Mouse (Mus musculus) frontal cortex, postnatal 25 days (tissue): ENCODE results near the gene Prss36.
"Not testable (repeated sequence)": the region's sequence is repeated elsewhere in the genome, so short reads cannot be mapped to it uniquely, and the experiment has no call there.

ENCODE experiments used
- DNase-seq, 2 experiments: peaks; one replicate each; pipeline ENCODE4 v3.0.0; 2022; ENCODE audit warnings: low spot score in 2 of 2

The Prss36 gene

DNA sequence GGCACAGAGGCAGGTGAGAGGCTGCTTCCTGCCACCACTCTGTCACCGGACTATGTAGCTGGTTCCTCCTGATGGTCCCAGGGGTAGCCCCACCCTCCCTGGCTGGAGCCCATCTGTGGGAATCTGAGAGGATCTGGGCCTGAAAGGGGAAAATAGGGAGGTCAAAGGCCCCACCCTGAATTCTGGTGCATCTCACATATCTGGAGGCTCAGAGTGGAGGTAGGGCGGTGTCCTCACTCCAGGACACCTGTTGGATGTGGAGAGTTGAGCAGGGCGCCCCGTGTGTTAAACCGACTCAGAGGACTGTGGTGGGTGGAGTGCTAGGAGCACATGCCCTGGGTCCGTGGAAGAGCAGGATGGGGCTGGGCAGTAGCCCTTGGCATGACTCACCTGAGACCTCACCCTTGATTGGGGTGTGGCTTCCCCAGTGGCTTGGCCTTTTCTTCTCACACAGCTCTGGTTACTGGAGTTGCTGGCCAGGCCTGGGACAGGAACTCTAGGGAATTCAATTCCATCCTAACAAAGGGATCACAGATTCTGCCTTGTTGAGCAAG lies at the start of gene Prss36:
Gene Prss36 (minus strand): TSS at position 256 of the 554 bp plus-strand sequence.
- DNase-seq = no peak

DNA sequence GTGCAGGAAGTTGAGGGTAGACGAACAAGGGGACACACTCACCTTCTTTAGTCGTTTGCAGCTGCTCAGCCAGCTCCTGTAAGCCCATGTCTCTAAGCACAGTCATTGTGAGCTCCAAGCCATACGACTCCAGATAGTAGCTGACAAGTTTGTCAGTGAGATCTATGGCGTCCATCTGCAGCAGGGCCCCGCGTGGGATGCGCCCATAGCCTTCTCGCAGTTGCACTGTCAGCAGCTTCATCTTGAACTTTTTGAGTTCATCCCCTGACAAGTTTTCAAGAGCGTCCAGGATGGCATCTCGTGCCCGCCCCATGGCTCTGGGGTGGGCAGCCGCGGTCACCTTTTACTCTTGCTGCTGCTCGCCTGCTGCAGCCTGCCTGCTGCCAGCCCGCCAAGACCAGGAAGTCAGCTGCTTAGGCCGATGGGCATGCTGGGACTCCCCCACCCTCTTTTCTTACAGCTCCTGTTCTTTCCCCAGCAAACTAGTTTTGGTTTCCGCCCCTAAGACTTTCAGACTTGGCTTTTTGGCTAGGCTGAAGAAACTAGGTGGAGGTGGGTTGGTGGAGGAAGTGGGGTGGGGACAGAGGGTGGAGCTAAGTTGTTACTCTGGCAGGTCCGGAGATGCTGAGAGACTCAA lies 46.9 kb upstream of the Prss36 start, which contains the start of gene Pycard:
Gene Pycard (minus strand): TSS at position 527 of the 637 bp plus-strand sequence.
- DNase-seq = no peak

DNA sequence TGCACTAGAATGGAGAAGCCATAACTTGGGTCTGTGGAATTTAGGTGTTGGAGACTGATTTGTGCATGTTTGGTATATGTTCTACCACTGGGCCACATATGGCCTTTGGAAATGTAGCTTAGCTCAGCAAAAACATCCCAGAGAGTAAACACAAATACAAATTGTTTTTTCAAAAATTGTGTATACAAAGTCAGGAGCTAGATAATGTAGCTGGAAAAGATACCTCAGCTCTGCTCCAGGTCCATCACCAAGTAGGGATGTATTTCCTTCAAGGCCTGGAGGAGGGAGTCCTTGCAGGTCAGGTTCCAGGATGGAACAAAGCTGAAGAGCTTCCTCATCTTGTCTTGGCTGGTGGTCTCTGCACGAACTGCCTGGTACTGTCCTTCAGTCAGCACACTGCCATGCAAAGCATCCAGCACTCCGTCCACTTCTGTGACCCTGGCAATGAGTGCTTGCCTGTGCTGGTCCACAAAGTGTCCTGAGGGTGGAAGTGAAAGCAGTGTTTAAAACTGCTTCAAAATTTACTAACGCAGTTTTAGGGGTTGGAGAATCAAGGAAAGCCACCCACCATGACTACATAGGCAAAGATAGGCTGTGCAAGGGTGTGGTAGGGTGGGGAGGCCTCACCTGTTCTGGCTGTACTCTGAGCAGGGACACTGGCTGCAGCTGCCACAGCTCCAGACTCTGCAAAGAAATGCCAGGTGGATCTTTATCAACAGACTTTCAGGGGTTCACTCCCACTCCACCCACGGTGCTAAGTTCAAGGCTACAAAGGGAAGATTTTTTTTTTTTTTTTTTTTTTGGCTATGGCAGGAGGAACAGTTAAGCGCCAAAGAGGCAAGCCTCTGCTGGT lies 46.2 kb upstream of the Prss36 start:
- DNase-seq = no peak

DNA sequence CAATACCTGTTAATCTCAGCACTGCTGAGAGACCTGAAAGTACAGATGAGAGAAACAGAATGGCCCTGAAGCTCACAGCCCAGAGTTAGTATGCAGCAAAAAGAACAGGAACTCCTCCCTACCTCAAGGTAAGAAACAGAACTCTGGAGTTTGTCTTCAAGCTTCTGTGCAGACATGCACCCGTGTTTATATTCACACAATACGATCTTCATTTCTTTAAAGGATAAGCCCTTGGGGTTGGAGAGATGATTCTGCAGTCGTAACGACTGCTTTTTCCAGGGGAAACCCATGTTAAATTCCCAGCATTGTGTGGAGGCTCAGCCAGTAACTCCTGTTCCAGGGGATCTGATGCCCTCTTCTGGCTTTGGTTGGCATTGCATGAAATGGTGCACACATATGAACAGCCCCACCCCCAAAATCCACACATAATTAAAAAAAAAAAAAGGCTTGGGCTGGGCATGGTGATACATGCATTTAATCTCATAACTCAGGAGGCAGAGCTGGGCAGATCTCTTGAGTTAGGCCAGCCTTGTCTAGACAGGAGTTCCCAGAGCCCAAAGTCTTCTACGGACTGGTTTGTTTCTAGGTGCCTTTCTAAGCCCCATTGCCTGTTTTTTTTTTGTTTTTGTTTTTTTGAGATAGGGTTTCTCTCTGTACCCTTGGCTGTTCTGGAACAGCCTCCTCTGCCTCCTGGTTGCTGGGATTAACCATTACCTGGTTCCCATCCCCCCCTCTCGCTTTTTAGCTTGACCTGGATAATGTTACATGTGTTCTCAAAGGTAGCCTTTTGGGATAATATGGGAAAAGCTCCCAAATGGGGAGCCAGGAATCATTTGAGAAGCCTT lies 45.3 kb upstream of the Prss36 start:
- peak; percentile 57 to 64 for DNase-seq

DNA sequence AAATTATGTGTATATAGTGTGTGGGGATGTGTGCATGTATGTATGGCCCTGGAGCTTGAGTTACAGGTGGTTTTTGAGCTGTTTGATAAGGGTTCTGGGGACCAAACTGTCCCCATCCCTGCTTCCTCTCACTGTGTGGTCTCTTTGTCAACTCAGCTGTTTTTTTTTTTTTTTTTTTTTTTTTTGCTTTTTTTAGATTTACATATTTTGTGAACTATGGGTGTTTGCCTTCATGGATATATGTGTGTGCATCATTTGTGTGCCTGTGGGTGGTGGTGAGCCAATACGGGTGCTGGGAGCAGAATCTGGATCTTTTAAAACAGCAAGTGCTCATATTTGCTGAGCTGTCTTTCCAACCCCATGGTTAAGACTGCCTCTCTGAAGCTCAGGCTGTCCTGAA lies 42.4 kb upstream of the Prss36 start:
- no peak for DNase-seq

DNA sequence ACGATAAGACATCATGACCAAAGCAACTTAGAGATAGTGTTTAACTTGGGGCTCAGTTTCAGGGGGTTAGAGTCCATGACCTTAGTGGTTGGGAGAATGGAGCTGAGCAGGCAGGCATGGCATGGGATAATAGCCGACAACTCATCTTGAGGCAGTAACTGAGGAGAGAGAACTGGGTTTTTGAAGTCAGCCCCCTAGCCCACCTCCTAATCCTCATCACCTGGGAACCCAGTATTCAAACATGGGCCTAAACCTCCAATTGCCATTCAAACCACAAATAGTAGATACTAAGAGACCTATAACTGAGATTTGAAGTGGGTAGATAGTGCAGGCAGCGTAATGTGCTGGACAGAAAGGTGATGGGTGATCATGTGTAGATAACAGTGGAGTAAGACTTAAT lies 34.1 kb upstream of the Prss36 start:
- no peak for DNase-seq

DNA sequence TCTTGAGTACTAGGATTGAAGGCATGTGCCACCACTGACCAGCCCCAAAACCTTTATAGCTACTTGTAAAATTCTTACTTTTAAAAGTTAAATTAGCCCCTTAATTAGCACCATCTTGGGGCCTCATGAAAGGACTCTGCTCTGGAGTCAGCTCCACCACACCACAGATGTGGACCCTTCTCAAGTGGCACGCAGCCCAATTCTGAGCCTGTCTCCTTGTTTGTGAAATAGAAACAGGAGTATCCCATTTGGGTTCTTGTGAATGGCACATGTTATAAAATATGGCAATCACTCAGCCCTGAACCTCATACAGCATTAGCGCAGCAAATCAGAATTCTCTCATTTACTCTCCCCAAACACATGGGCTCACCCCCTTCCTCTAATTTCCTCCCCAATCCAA lies 32.3 kb upstream of the Prss36 start:
- no peak for DNase-seq

DNA sequence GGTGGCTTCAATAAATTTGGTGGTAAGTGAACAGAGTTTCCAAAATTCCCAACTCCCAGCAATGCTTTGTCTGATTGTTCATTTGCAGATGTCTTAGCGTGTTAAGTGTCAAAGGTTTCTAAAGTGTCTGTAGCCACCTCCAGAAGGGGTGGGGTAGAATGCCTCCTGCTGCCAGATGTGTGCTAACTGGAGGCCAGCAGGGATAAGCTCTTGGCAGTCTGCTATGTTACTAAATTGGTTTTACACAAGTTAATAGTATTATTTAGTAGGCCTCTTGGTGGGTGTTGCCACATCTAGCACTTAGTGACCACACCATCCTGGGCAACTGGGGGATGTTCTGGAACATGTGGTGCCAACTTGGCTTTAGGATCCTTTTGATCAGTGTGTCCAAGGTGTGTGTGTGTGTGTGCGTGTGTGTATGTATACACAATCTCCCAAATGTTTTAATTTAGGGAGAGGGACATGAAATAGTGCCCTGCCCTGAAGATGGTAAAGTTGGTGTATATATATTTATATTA lies 27.9 kb upstream of the Prss36 start:
- no peak for DNase-seq

DNA sequence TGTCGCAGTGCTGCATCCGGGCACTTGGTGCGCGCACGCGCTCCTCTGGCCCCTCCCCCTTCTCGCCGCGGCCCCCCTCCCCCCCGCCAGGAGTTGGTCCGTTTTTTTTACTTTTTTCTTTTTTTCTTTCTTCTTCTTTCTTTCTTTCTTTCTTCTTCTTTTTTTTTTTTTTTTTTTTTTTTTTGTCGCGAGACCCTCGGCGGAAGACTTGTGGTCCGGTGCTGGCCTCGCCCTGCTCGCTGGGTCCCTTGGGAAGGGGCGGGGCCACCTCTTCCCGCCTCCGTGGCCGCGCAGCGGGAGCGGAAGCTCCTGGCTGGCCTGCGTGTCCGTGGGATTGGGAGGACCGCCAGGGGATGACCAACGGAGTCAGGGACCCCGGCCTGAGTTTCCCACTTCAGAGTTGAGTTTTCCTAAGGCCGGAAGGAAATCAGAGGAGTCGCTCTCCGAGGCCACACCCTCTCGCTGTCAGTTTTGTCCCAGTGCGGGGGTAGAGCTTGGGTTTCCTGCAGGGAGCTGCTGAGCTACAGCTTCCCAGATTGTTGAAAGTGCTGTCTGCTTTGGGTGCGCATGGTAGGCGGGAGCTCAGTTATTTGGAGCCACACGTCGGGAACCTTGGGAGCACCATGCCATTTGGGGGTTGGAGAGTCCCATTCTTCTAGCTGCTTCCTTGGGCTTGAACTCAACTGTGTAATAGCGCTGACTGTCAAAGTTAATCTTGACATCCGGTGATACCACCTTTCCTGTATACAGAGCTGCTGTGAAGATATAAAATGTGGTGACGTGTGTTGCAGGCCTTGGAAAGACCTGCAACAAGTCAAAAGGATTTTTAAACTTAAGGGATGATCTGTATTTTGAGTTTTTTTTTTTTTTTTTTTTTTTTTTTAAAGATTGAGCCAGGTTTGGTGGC lies 21.6 kb upstream of the Prss36 start:
- DNase-seq = peak; percentile 48 to 53

DNA sequence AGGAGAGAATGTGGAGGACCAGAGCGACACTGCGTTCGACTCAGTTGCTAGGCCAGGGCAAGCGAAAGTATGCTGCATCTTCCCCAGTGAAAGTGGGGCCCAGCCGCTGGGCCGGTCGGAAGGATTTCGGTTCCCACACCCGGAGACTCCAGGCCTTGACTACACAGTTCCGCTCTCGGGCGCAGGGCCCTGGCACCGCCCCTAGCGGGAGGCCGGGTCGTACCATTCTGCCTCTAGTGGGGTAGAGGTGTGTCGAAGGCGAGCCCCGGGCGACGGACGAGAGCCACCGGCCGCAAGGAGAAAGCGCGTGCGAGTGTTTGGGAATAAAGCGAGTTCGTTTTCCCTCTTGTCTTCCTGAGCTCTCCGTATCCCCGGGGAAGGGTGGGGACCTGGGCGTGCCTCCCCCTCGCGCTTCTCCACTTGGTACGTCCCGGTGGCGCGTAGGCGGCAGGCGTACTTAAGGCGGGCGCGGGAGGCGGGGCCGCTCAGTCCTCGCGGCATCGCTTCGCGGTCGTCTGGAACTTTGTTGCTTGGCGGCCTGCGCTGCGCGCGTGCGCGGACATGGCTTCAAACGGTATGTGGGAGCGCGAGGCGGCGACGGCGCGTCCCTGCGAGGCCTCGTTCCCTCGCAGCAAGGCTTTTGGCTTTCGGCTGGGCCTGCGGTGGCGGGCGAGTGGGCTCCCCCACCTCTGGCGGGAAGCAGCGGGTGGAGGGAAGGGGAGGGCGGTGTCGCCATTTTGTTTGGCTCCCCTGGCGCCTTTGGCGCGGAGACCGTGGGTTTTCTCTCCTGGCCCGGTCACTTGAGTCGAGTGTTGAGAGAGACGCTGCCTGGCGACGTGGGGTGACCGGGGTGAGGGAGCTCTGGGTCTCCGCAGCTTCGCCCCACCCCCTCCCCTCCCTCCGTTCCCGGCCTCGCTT lies 20.7 kb upstream of the Prss36 start, which contains the start of gene Fus:
Gene Fus (plus strand): TSS at position 454 of the 918 bp plus-strand sequence.
- peak; percentile 95 to 96 for DNase-seq

DNA sequence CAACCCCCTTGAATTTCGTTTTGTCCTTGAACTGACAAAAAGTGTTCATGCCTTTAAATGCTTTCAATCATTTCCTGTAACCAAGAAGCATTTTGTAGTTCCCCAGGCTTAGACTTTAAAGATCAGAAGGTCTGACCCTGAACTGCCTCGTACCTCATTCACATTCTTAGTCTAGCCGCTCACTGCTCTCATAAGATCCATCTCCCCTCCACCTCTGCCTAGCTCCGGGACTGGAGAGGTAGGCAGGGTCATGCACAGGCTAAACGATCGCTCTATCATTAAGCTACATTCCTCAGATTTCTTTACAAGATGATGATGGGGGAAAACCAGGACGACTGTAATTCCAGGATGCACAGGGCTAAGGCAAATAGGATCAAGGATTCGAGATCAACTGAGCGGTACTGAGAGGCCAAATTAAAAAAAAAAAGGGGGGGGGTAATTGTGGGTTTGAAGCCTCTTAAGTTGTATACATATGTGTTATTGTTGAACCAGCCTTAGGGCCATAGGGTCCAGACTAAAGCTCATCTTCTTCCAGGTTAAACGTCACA lies 19.9 kb upstream of the Prss36 start:
- DNase-seq = no peak

DNA sequence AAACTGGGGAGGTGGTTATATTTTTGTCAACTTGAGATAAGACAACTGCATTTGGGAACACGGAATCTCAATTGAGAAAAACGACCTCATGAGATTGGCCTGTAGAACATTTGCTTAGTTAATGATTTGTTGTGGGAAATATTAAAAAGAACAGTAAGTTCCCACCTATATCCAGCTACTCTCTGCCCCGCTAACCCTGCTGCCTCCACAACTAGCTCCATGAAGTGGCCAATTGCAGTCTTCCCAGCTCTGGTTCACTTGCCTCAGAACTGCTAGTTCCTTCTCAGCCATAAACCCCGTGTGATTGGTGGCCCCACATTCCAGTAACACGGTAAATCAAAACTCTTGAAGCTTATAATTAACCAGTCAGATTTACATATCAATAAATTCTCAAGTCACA lies 12.8 kb upstream of the Prss36 start:
- DNase-seq = no peak

DNA sequence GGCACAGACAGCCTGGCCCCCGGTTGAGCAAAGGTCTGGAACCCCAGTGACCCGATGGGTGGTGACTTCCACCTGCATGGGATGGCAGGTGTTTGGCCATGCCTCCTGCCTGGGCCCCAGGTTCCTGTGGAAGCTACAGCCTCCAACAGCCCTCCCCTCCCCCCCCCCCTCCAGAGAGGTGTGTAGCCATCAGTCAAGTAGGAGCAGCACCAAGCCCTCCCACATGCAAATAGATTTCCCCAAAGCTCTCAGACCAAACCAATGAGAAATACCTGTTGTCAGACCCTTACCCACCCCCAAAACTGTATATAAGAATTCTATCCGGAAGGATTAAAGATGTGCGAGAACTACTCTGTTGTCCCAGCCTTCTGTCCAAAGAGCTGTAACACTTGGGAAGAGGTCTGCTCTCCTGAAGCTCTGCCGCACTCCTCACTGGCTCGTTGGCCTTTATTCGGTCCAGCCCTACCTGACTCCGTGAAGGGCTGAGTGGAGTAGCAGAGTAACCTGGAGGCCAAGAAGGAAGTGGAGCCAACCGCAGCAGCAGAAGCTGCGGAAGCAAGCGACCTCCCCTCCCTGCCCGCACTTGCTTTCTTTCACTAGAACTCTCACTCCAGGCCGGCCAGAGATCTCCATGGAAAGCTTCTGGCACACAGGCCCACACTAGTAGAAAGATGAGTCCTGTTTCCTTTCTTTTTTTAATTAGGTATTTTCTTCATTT lies 6.5 kb upstream of the Prss36 start:
- DNase-seq = no peak

DNA sequence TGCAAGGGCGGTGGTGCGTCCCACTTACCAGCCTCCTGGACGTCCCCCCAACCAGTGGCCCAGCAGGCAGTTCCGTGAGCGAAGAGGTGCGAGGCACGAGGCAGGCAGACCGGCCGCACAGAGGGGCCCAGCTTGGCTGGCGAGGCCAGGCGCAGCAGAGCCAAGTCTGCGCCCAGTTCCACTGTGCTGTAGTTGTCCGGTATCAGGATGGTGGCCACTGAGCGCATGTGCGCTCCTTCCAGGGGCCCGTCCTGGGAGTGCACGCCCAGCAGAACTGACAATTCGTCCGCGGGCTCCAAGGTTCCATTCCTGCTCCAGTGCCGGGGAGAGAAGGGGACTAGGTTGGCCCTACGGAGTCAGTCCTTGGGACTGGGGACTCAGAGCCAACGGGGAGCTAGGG lies 1.9 kb downstream of the Prss36 start:
- DNase-seq = no peak

DNA sequence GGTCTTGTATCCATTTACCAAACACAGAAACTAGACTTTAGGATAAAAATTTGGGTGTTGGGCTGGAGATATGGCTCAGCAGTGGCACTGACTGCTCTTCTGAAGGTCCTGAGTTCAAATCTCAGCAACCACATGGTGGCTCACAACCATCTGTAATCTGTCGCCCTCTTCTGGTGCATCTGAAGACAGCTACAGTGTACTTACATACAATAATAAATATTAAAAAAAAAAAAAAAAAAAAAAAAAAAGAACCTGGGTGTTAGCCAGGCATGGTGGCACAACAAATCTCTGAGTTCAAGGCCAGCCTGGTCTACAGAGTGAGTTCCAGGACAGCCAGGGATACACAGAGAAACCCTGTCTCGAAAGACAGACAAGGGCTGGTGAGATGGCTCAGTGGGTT lies 4.4 kb downstream of the Prss36 start:
- DNase-seq = not testable (repeated sequence)

DNA sequence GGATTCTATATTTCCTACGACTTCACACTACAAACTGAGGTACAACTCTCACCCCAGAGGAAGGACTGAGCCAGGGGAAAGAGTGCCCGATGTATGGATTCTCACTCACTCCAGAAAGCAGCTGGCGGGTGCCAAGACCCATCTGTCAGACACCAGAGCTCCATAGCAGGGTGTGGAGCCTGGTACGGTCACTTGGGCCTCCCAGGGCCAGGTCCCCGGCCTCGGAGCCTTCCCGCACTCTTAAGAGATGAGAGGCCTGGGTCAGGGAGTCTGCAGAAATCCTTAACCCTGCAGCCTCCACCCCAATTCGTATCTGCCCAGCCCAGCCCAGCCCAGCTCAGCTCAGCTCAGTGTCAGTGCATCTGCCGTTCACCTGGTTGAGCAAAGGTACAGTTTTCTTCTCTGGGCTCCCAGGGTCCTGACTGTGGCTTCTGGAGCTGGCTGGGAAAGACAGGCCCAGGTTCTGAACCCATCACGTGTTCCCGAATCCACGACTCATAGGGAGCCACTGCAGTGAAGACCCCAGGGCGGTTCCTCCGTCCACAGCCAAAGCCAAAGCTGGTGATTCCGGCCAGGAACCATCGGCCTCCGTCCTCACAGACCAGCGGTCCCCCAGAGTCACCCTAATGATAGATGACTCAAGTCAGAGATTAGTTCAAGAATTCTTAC lies 10.2 kb downstream of the Prss36 start:
- DNase-seq = no peak

DNA sequence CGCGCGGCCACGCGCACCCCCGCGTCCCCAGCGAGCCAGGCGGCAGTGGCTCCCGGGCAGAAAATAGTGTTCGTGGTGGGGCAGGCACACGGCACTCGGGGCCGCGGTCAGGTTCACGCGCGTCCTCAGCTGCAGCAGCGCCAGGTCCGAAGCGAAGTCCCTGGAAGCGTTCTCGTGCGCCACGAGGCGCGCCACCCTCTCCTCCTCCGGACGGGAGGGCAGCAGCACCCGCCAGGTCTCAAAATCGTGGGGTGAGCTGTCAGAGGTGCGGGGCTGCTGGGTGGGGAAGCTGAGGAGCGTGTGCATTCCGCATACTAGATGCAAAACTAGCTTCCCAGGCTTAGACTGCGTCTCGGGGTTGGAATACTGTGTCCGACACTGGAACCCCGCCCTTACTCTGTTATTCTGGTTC lies 10.8 kb downstream of the Prss36 start:
- DNase-seq = no peak
